Mouse (Mus musculus): Measurements from ENCODE around the gene Mthfr. TPM values are rescaled to one million over a fixed set of nuclear protein-coding genes. Genes with fewer than 3 reads are reported as not detected.
A peak's percentile ranks its signal among the peaks of the same experiment; 100 is the strongest.
"Not testable (repeated sequence)": the region's sequence is repeated elsewhere in the genome, so short reads cannot be mapped to it uniquely, and the experiment has no call there.

Mthfr gene
- polyA plus RNA-seq, 1 experiment from 2014 or later = 14.6 TPM

DNA sequence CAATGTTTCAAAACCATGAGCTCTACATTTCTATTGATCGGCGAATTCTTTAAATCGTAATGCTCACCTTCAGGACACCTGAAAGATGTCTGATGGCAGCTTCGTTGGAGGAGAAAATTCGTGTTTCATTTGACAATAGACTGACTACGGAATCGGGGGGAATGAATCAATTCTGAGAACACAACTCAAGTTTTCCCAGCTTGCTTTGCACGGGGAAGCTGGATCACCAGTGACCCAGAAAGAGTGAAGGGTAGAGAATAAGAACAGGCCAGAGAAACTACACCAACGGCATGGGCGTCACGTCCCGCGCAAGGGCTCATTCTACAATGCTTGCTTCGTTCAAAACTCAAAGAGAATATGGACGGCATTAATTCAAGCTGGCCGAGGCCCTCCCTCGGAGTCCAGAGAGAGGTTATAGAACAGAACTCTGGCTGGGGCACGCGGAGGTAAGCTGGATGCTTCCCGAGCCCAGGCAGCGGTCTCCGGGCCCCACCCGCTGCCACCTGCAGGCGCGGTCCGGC, 738 bp upstream of the Mthfr start:
- Histone ChIP-seq H3K27ac (peak overlapping the region; percentile 83), H3K4me1 (replicated peaks; ENCODE audit: insufficient read depth, low read length) (peaks cover 16% of the 10 kb centered on the region), H3K4me2 (ENCODE audit: low read length) (peak overlapping the region; percentile 72), H3K27me3 (ENCODE audit: insufficient read depth, low read length) (no peaks in the 10 kb centered on the region), H3K9me3 (replicated peaks; ENCODE audit: low read length) (no peaks in the 10 kb centered on the region), H3K4me3 (replicated peaks; ENCODE audit: low read depth, low read length) (peak overlapping the region; percentile 81), H3K36me3 (ENCODE audit: insufficient read depth, low read length) (0 out of 2 replicates have a peak, but pooled peaks cover 6% of the 10 kb centered on the region), H3K9ac (ENCODE audit: low read depth, low read length) (peak overlapping the region; percentile 69)
- 7% methylated on average over 26 of the region's 26 CpGs for WGBS
- TF ChIP-seq CTCF (IDR thresholded peaks at IDR 0.05; ENCODE audit: low read depth) = no peak
- DNase-seq (ENCODE audit: low spot score) (no peak), ATAC-seq (replicated peaks; ENCODE audit: low FRiP score, low read depth) (no peak)

DNA sequence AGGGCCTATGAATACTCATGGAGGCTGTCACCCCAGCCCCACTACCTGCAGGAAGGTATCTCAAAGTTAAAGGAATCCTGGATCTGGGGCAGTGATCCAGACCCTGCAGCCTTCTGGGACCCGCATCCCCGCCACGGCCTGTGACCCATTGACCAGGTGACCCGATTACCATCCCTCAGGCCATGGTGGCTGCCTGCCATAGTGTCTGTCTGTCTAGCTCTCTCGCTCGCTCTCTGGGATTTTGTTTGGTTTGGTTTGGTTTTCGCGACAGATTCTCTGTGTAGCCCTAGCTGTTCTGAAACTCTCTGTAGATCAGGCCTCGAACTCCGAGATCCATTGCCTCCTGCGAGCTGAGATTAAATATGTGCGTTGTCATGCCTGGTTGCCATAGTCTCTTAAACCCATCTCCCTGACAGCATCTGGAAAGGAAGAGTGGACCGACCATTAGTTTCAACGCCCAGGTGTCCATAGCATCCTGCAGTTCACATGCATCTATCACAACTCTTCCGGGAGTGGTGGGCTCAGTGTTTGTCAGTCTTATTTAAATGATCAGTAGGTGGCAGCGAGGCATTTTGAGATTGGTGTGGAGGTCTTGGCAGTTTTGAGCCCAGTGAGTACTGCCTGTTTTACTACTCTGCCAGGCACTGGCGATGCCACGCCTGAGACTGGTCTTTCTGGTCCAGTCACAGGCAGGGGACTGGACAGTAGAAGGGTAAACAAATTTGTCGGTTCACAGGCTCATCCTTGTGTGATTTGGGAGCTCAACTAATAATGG, 564 bp downstream of the Mthfr start:
- TF ChIP-seq CTCF (IDR thresholded peaks at IDR 0.05; ENCODE audit: low read depth) = peak; percentile 8; the same call in 1 of the 2 replicates
- ATAC-seq (replicated peaks; ENCODE audit: low FRiP score, low read depth) (no peak), DNase-seq (ENCODE audit: low spot score) (no peak)
- peaks cover 16% of the 10 kb centered on the region for H3K4me1 ChIP-seq (replicated peaks; ENCODE audit: insufficient read depth, low read length)
- H3K36me3 ChIP-seq (ENCODE audit: insufficient read depth, low read length) = peaks cover 13% of the 10 kb centered on the region; the same call in 1 of the 2 replicates
- peak overlapping the region; percentile 87 for H3K27ac ChIP-seq
- 21% methylated on average over 19 of the region's 19 CpGs for WGBS
- peak overlapping the region; percentile 41 for H3K9ac ChIP-seq (ENCODE audit: low read depth, low read length)
- H3K4me3 ChIP-seq (replicated peaks; ENCODE audit: low read depth, low read length) = peak overlapping the region; percentile 81
- H3K27me3 ChIP-seq (ENCODE audit: insufficient read depth, low read length) = no peaks in the 10 kb centered on the region
- H3K9me3 ChIP-seq (replicated peaks; ENCODE audit: low read length) = no peaks in the 10 kb centered on the region
- peak overlapping the region; percentile 73 for H3K4me2 ChIP-seq (ENCODE audit: low read length)

DNA sequence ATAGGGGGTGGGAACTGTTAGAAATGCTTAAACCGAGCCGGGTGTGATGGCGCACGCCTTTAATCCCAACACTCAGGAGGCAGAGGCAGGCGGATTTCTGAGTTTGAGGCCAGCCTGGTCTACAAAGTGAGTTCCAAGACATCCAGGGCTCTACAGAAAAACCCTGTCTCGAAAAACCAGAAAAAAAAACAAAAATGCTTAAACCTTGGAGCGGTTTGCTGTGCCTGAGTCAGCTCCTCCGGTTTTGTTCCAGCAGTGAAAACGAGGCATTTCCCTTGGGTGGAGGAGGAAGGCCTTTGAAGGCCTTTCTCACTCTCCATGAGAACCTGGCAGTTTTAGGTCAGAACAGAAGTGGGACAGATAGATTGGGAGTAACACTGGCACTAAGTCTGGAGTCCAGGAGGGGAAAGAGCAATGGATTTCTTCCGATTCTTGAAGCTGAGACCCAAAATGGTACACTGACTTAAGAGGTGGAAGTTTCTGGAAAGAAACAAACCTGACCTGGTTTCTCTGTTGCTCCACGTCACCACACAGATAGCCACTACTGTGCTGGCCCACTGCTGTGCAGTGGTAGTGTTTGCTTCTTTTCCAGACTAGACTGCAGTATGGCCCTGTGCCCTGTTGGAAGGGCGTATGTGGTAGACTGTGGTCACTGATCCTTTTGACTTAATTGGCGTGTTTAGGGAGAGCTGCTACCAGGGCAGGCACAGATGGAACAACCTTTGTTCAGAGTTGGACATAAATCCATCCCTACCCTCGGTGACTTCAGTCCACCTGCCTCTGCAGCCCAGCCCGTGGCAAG, 1.4 kb downstream of the Mthfr start:
- no peak for ATAC-seq (replicated peaks; ENCODE audit: low FRiP score, low read depth)
- Histone ChIP-seq H3K36me3 (ENCODE audit: insufficient read depth, low read length) (peaks cover 18% of the 10 kb centered on the region; the same call in 1 of the 2 replicates), H3K27ac (peak overlapping the region; percentile 87), H3K27me3 (ENCODE audit: insufficient read depth, low read length) (no peaks in the 10 kb centered on the region), H3K9me3 (replicated peaks; ENCODE audit: low read length) (no peaks in the 10 kb centered on the region), H3K4me2 (ENCODE audit: low read length) (peak overlapping the region; percentile 73), H3K4me3 (replicated peaks; ENCODE audit: low read depth, low read length) (peak overlapping the region; percentile 81; the same call in 1 of the 2 replicates), H3K4me1 (replicated peaks; ENCODE audit: insufficient read depth, low read length) (peaks cover 16% of the 10 kb centered on the region), H3K9ac (ENCODE audit: low read depth, low read length) (peak overlapping the region; percentile 31; the same call in 1 of the 2 replicates)
- 58% methylated on average over 15 of the region's 15 CpGs for WGBS
- no peak for TF ChIP-seq CTCF (IDR thresholded peaks at IDR 0.05; ENCODE audit: low read depth)
- DNase-seq (ENCODE audit: low spot score) = no peak

DNA sequence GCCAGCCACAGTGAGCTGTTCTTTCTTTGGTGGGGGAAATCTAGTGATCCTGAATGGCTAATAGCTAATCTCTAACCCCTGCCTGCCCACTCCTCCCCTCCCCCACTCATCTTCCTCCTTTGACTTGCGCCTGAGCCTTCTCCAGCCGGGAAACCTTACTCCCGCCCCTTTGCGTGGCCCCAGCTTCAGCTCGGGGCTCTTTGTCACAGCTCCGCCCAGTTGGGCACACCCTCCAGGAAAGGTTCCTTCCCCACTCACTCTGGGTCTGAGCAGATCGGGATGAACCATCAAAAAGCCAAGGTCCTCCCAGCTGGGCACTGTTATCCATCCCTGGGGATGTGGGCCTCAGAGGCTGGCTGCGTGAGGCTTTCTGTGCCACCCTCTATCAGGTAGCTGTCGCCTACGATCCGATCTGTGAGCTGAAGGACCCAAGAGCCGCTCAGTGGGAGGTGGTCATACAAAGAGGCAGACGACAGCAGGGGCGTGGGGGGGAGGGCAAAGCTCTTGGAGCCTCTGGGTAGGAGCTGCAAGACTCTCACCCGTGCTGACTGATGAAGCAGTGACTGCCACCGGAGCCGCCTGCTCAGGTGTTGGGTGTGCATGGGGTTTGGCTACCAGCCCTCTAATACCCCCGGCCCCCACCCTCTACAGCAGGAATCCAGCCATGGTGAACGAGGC, 2.2 kb downstream of the Mthfr start:
- peak; percentile 30 for ATAC-seq (replicated peaks; ENCODE audit: low FRiP score, low read depth)

DNA sequence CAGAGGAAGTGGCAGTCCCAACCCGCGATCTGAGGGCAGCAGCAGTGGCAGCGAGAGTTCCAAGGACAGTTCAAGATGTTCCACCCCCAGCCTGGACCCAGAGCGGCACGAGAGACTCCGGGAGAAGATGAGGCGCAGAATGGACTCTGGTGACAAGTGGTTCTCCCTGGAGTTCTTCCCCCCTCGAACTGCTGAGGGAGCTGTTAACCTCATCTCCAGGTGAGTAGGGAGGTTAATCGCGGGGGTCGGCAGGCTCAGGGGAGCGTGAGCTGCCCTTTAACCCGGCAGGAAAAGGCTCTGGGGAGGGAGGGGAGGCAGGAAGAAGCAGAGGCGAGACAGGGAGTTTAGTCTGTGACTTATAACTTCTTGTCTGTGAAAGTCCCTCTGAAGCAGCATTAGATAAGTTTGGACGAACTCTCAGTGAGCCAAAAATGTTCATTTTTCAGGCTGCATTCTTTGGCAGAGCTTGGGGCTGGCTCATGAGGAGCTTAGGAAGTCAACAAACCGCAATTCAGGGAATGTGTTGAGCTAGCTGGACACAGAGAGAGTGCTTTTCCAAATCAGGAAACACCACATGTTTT, 2.8 kb downstream of the Mthfr start:
- peaks cover 16% of the 10 kb centered on the region for H3K4me1 ChIP-seq (replicated peaks; ENCODE audit: insufficient read depth, low read length)
- WGBS = 2% methylated on average over 16 of the region's 16 CpGs
- ATAC-seq (replicated peaks; ENCODE audit: low FRiP score, low read depth) = no peak
- no peaks in the 10 kb centered on the region for H3K9me3 ChIP-seq (replicated peaks; ENCODE audit: low read length)
- peak overlapping the region; percentile 73 for H3K4me2 ChIP-seq (ENCODE audit: low read length)
- peaks cover 26% of the 10 kb centered on the region for H3K36me3 ChIP-seq (ENCODE audit: insufficient read depth, low read length)
- peak overlapping the region; percentile 39 for H3K4me3 ChIP-seq (replicated peaks; ENCODE audit: low read depth, low read length)
- H3K27ac ChIP-seq = peak overlapping the region; percentile 87
- peak; percentile 77 for DNase-seq (ENCODE audit: low spot score)
- H3K9ac ChIP-seq (ENCODE audit: low read depth, low read length) = peak overlapping the region; percentile 52
- no peaks in the 10 kb centered on the region for H3K27me3 ChIP-seq (ENCODE audit: insufficient read depth, low read length)
- no peak for TF ChIP-seq CTCF (IDR thresholded peaks at IDR 0.05; ENCODE audit: low read depth)

More for the DNA sequence above, 2.2 kb downstream of the Mthfr start:
- Histone ChIP-seq H3K27ac (peak overlapping the region; percentile 87), H3K4me1 (replicated peaks; ENCODE audit: insufficient read depth, low read length) (peaks cover 16% of the 10 kb centered on the region), H3K9me3 (replicated peaks; ENCODE audit: low read length) (no peaks in the 10 kb centered on the region), H3K4me3 (replicated peaks; ENCODE audit: low read depth, low read length) (peak overlapping the region; percentile 39), H3K27me3 (ENCODE audit: insufficient read depth, low read length) (no peaks in the 10 kb centered on the region), H3K9ac (ENCODE audit: low read depth, low read length) (peak overlapping the region; percentile 52), H3K36me3 (ENCODE audit: insufficient read depth, low read length) (peaks cover 26% of the 10 kb centered on the region), H3K4me2 (ENCODE audit: low read length) (peak overlapping the region; percentile 73)
- 2% methylated on average over 19 of the region's 19 CpGs for WGBS
- DNase-seq (ENCODE audit: low spot score) = peak; percentile 87
- TF ChIP-seq CTCF (IDR thresholded peaks at IDR 0.05; ENCODE audit: low read depth) = no peak

DNA sequence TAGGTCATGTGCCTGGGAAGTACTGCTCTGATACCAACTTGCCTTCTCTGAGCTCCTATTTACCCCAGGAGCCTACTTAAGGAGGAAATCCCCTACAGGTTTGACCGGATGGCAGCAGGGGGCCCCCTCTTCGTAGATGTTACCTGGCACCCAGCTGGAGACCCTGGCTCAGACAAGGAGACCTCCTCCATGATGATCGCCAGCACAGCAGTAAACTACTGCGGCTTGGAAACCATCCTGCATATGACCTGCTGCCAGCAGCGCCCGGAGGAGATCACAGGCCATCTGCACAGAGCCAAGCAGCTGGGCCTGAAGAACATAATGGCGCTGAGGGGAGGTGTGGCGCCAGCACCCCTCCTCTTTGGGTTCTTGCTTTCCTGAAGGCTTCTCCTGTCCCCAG, 4.5 kb downstream of the Mthfr start:
- not testable (repeated sequence) for H3K4me3 ChIP-seq (replicated peaks; ENCODE audit: low read depth, low read length); ATAC-seq (replicated peaks; ENCODE audit: low FRiP score, low read depth)

More for the DNA sequence above, 4.5 kb downstream of the Mthfr start:
- Histone ChIP-seq H3K4me1 (replicated peaks; ENCODE audit: insufficient read depth, low read length) (peaks cover 16% of the 10 kb centered on the region), H3K36me3 (ENCODE audit: insufficient read depth, low read length) (peaks cover 35% of the 10 kb centered on the region)
- not testable (repeated sequence) for H3K27ac ChIP-seq; DNase-seq (ENCODE audit: low spot score); H3K9me3 ChIP-seq (replicated peaks; ENCODE audit: low read length); H3K27me3 ChIP-seq (ENCODE audit: insufficient read depth, low read length); H3K4me2 ChIP-seq (ENCODE audit: low read length); H3K9ac ChIP-seq (ENCODE audit: low read depth, low read length)
- WGBS = 88% methylated on average over 6 of the region's 8 CpGs

Data from kidney, postnatal 0 days (tissue).